Mouse (Mus musculus) heart, embryonic 11.5 days (tissue): Measurements from ENCODE around the gene Slc24a3. TPM values are rescaled to one million over a fixed set of nuclear protein-coding genes. Genes with fewer than 3 reads are reported as not detected.

Experiments used
- ATAC-seq: fragments of 200-750 bp; cut with Nextera tagmentation; replicated peaks from 2 replicates; pipeline ENCODE4 v1.8.0; 2017; ENCODE audit warnings: moderate library complexity; ENCODE audit not compliant: insufficient number of reproducible peaks, low FRiP score, low TSS enrichment
- H3K27ac ChIP-seq: fragments of 300-500 bp; sonication (generic); 2 replicates; pipeline ENCODE4 v1.5.1; 2014; ENCODE audit warnings: mild to moderate bottlenecking, low read depth, low read length
- H3K27me3 ChIP-seq: fragments of 300-500 bp; sonication (generic); 2 replicates; pipeline ENCODE4 v1.6.1; 2014; ENCODE audit warnings: mild to moderate bottlenecking, low read length, mixed read lengths; ENCODE audit not compliant: control insufficient read depth, insufficient read depth
- H3K36me3 ChIP-seq: fragments of 300-500 bp; sonication (generic); 2 replicates; pipeline ENCODE4 v1.6.1; 2014; ENCODE audit warnings: mild to moderate bottlenecking, low read length, moderate library complexity, mixed read lengths; ENCODE audit not compliant: control insufficient read depth, insufficient read depth
- H3K4me1 ChIP-seq: fragments of 300-500 bp; sonication (generic); 2 replicates; pipeline ENCODE4 v1.6.1; 2014; ENCODE audit warnings: low read length; ENCODE audit not compliant: control insufficient read depth, insufficient read depth
- H3K4me2 ChIP-seq: fragments of 300-500 bp; sonication (generic); 2 replicates; pipeline ENCODE4 v1.6.1; 2014; ENCODE audit warnings: mild to moderate bottlenecking, moderate library complexity
- H3K4me3 ChIP-seq: fragments of 300-500 bp; sonication (generic); 2 replicates; pipeline ENCODE4 v1.5.1; 2014; ENCODE audit warnings: low read depth, low read length
- H3K9ac ChIP-seq: fragments of 300-500 bp; sonication (generic); 2 replicates; pipeline ENCODE4 v1.6.1; 2014; ENCODE audit warnings: mild to moderate bottlenecking, low read depth, low read length, moderate library complexity
- H3K9me3 ChIP-seq: fragments of 300-500 bp; sonication (generic); replicated peaks from 2 replicates; pipeline ENCODE4 v1.6.1; 2016; ENCODE audit warnings: low read length; ENCODE audit not compliant: control insufficient read depth
- WGBS: fragments of 180-500 bp; shearing (Covaris S2); extraction: QIAGEN DNeasy Blood & Tissue Kit; methylation state at CpG from one replicate; pipeline ENCODE4 v1.1.7; 2014; ENCODE audit not compliant: insufficient replicate concordance; 5-methylcytosine and 5-hydroxymethylcytosine counted together
- polyA plus RNA-seq: library from polyadenylated mRNA; unstranded; fragments of >200 nt; fragmentation: Nextera tagmentation; extraction: Ambion mirVana; gene quantifications from 2 replicates; pipeline ENCODE4 v1.2.1, GENCODE M21; 2014

The Slc24a3 gene
- polyA plus RNA-seq, 1 experiment from 2014 or later, result 1.7 TPM

GRCm38 (mm10) chr2:145333466-145333865, 165.9 kb downstream of the Slc24a3 start:
- H3K9me3 ChIP-seq, result no peaks in the 10 kb centered on the region

GRCm38 (mm10) chr2:145336406-145336805, 168.9 kb downstream of the Slc24a3 start:
- H3K4me3 ChIP-seq, result no peak overlapping the region
- no peak overlapping the region for H3K4me2 ChIP-seq
- H3K9me3 ChIP-seq, result no peaks in the 10 kb centered on the region
- H3K27ac ChIP-seq, result no peak overlapping the region
- H3K4me1 ChIP-seq, result no peaks in the 10 kb centered on the region
- H3K27me3 ChIP-seq, result no peaks in the 10 kb centered on the region
- H3K36me3 ChIP-seq, result no peaks in the 10 kb centered on the region
- ATAC-seq, result no peak
- no peak overlapping the region for H3K9ac ChIP-seq

More at GRCm38 (mm10) chr2:145333466-145333865, 165.9 kb downstream of the Slc24a3 start:
- Histone ChIP-seq H3K4me3 (no peak overlapping the region), H3K27ac (no peak overlapping the region), H3K27me3 (no peaks in the 10 kb centered on the region), H3K36me3 (no peaks in the 10 kb centered on the region), H3K4me1 (no peaks in the 10 kb centered on the region), H3K9ac (no peak overlapping the region), H3K4me2 (no peak overlapping the region)
- ATAC-seq, result no peak

- no peak overlapping the region for H3K9ac ChIP-seq
- no peak overlapping the region for H3K4me3 ChIP-seq
- no peak overlapping the region for H3K4me2 ChIP-seq
- H3K27me3 ChIP-seq, result no peaks in the 10 kb centered on the region
- H3K36me3 ChIP-seq, result no peaks in the 10 kb centered on the region
- no peaks in the 10 kb centered on the region for H3K9me3 ChIP-seq
- ATAC-seq, result no peak
- no peak overlapping the region for H3K27ac ChIP-seq
- WGBS, result 72% methylated on average over 2 of the region's 2 CpGs
- no peaks in the 10 kb centered on the region for H3K4me1 ChIP-seq
Observed at GRCm38 (mm10) chr2:145340816-145341215, 173.3 kb downstream of the Slc24a3 start.

GRCm38 (mm10) chr2:145342956-145343355, 175.4 kb downstream of the Slc24a3 start:
- H3K4me2 ChIP-seq, result no peak overlapping the region
- no peaks in the 10 kb centered on the region for H3K36me3 ChIP-seq
- no peak for ATAC-seq
- H3K27me3 ChIP-seq, result no peaks in the 10 kb centered on the region
- H3K4me3 ChIP-seq, result no peak overlapping the region
- H3K9me3 ChIP-seq, result no peaks in the 10 kb centered on the region
- no peaks in the 10 kb centered on the region for H3K4me1 ChIP-seq
- no peak overlapping the region for H3K27ac ChIP-seq
- no peak overlapping the region for H3K9ac ChIP-seq
- WGBS, result 68% methylated on average over 4 of the region's 4 CpGs

- Histone ChIP-seq H3K27ac (no peak overlapping the region), H3K27me3 (no peaks in the 10 kb centered on the region), H3K9ac (no peak overlapping the region), H3K36me3 (no peaks in the 10 kb centered on the region), H3K4me1 (no peaks in the 10 kb centered on the region), H3K4me3 (no peak overlapping the region), H3K4me2 (no peak overlapping the region), H3K9me3 (no peaks in the 10 kb centered on the region)
- 77% methylated on average over 1 of the region's 1 CpGs for WGBS
- ATAC-seq, result no peak
Observed at GRCm38 (mm10) chr2:145344521-145344920, 177.0 kb downstream of the Slc24a3 start.

GRCm38 (mm10) chr2:145353801-145354200, 186.2 kb downstream of the Slc24a3 start:
- no peaks in the 10 kb centered on the region for H3K36me3 ChIP-seq
- no peak overlapping the region for H3K27ac ChIP-seq
- no peaks in the 10 kb centered on the region for H3K9me3 ChIP-seq
- H3K27me3 ChIP-seq, result no peaks in the 10 kb centered on the region
- H3K4me2 ChIP-seq, result no peak overlapping the region
- no peak overlapping the region for H3K4me3 ChIP-seq
- no peak for ATAC-seq
- no peak overlapping the region for H3K9ac ChIP-seq
- 76% methylated on average over 1 of the region's 1 CpGs for WGBS
- H3K4me1 ChIP-seq, result no peaks in the 10 kb centered on the region

- no peaks in the 10 kb centered on the region for H3K9me3 ChIP-seq
- no peak overlapping the region for H3K27ac ChIP-seq
- no peak overlapping the region for H3K4me2 ChIP-seq
- H3K4me3 ChIP-seq, result no peak overlapping the region
- no peak for ATAC-seq
- H3K9ac ChIP-seq, result no peak overlapping the region
- 78% methylated on average over 6 of the region's 6 CpGs for WGBS
- H3K36me3 ChIP-seq, result no peaks in the 10 kb centered on the region
- no peaks in the 10 kb centered on the region for H3K27me3 ChIP-seq
- no peaks in the 10 kb centered on the region for H3K4me1 ChIP-seq
Observed at GRCm38 (mm10) chr2:145358236-145358942, 190.8 kb downstream of the Slc24a3 start.

- WGBS, result 75% methylated on average over 2 of the region's 2 CpGs
- no peaks in the 10 kb centered on the region for H3K36me3 ChIP-seq
- no peaks in the 10 kb centered on the region for H3K27me3 ChIP-seq
- no peak overlapping the region for H3K9ac ChIP-seq
- H3K4me3 ChIP-seq, result no peak overlapping the region
- H3K4me2 ChIP-seq, result no peak overlapping the region
- H3K9me3 ChIP-seq, result no peaks in the 10 kb centered on the region
- H3K27ac ChIP-seq, result no peak overlapping the region
- H3K4me1 ChIP-seq, result no peaks in the 10 kb centered on the region
- no peak for ATAC-seq
Observed at GRCm38 (mm10) chr2:145363604-145364003, 196.1 kb downstream of the Slc24a3 start.

- no peaks in the 10 kb centered on the region for H3K9me3 ChIP-seq
- H3K36me3 ChIP-seq, result no peaks in the 10 kb centered on the region
- WGBS, result 63% methylated on average over 2 of the region's 2 CpGs
- H3K4me2 ChIP-seq, result no peak overlapping the region
- no peaks in the 10 kb centered on the region for H3K27me3 ChIP-seq
- no peak for ATAC-seq
- no peak overlapping the region for H3K27ac ChIP-seq
- no peak overlapping the region for H3K9ac ChIP-seq
- H3K4me1 ChIP-seq, result no peaks in the 10 kb centered on the region
- H3K4me3 ChIP-seq, result no peak overlapping the region
Observed at GRCm38 (mm10) chr2:145368701-145369100, 201.1 kb downstream of the Slc24a3 start.
